ENCODE assay signal across 8 mouse cellular contexts in genomic region chr5:143625940-143626588, GRCm38 (mm10). TPM values are rescaled to one million over a fixed set of nuclear protein-coding genes. Genes with fewer than 3 reads are reported as not detected.
DNase-seq lines count a peak whose midpoint lies in the region; ATAC-seq and TF ChIP-seq lines count a peak whose summit lies in the region.

No protein-coding gene starts in this region.

- peak overlapping the region; percentile 56 for H3K9ac ChIP-seq in heart, postnatal 0 days (replicated peaks; ENCODE audit: low read depth, low read length)
- peak overlapping the region; percentile 20 for H3K9ac ChIP-seq in lung, postnatal 0 days (replicated peaks; ENCODE audit: low read depth)

- H3K4me3 ChIP-seq in left cerebral cortex, adult 2 months, result 0 out of 2 replicates have a peak overlapping the region, but pooled peaks have one; percentile 4
- H3K4me3 ChIP-seq in embryonic facial prominence, embryonic 10.5 days, result peak overlapping the region; percentile 29; the same call in 1 of the 2 replicates
- peak overlapping the region; percentile 22 for H3K4me3 ChIP-seq in heart, postnatal 0 days (ENCODE audit: low read depth, low read length)
- peak overlapping the region; percentile 20 for H3K4me3 ChIP-seq in lung, postnatal 0 days (ENCODE audit: low read depth, low read length)

- no peak for ATAC-seq in heart, postnatal 0 days (ENCODE audit: insufficient read depth, low read depth)
- peak; percentile 6 for ATAC-seq in lung, postnatal 0 days

- intact Hi-C loops in left cerebral cortex, adult 2 months (cut with DNase I), result no loop called here
- intact Hi-C loops in left cerebral cortex, postnatal 4 days (cut with DNase I), result no loop called here

- no peak for DNase-seq in left cerebral cortex, adult 2 months (ENCODE audit: extremely low spot score in 1 of 2, low spot score in 2 of 2)
- no peak for DNase-seq in left cerebral cortex, adult 9 months (ENCODE audit: low spot score in 2 of 2)
- DNase-seq in embryonic facial prominence, embryonic 10.5 days (ENCODE audit: low spot score), result peak; percentile 41
- DNase-seq in heart, postnatal 0 days (ENCODE audit: low spot score), result no peak
- no peak for DNase-seq in lung, postnatal 0 days (ENCODE audit: low spot score)
- DNase-seq in cerebellum, postnatal 14 days, result no peak
- no peak for DNase-seq in right cerebral cortex, adult 2 months (ENCODE audit: low spot score in 2 of 2)
- DNase-seq in left cerebral cortex, postnatal 4 days, result no peak

- H3K36me3 ChIP-seq in embryonic facial prominence, embryonic 10.5 days (replicated peaks), result 0 out of 2 replicates have a peak, but pooled peaks cover 10% of the 10 kb centered on the region
- 0 out of 2 replicates have a peak, but pooled peaks cover 4% of the 10 kb centered on the region for H3K36me3 ChIP-seq in heart, postnatal 0 days (replicated peaks; ENCODE audit: control insufficient read depth, insufficient read depth, low read length)
- H3K36me3 ChIP-seq in lung, postnatal 0 days (ENCODE audit: insufficient read depth, low read length), result no peaks in the 10 kb centered on the region

- TF ChIP-seq EP300 in heart, postnatal 0 days (IDR thresholded peaks at IDR 0.05; ENCODE audit: low read depth), result no peak
- TF ChIP-seq EP300 in lung, postnatal 0 days (IDR thresholded peaks at IDR 0.05), result no peak

- peak overlapping the region; percentile 73 for H3K27ac ChIP-seq in left cerebral cortex, adult 2 months
- H3K27ac ChIP-seq in embryonic facial prominence, embryonic 10.5 days (replicated peaks), result peak overlapping the region; percentile 42
- H3K27ac ChIP-seq in heart, postnatal 0 days (ENCODE audit: low read depth), result peak overlapping the region; percentile 86
- H3K27ac ChIP-seq in lung, postnatal 0 days (ENCODE audit: low read length), result peak overlapping the region; percentile 88

- 33% methylated on average over 11 of the region's 11 CpGs for WGBS in embryonic facial prominence, embryonic 10.5 days
- WGBS in heart, postnatal 0 days, result 42% methylated on average over 11 of the region's 11 CpGs
- whole genome bisulfite sequencing in lung, postnatal 0 days, result 40% methylated on average over 11 of the region's 11 CpGs

- peaks cover 50% of the 10 kb centered on the region for H3K4me1 ChIP-seq in embryonic facial prominence, embryonic 10.5 days
- peaks cover 37% of the 10 kb centered on the region for H3K4me1 ChIP-seq in heart, postnatal 0 days (ENCODE audit: control insufficient read depth, insufficient read depth)
- peaks cover 8% of the 10 kb centered on the region; the same call in 1 of the 2 replicates for H3K4me1 ChIP-seq in lung, postnatal 0 days (ENCODE audit: insufficient read depth, low read depth, low read length)

- H3K4me2 ChIP-seq in heart, postnatal 0 days (ENCODE audit: low read depth, low read length), result peak overlapping the region; percentile 50
- peak overlapping the region; percentile 46 for H3K4me2 ChIP-seq in lung, postnatal 0 days (replicated peaks; ENCODE audit: low read depth, low read length)

- TF ChIP-seq CTCF in left cerebral cortex, adult 2 months (IDR thresholded peaks at IDR 0.05), result no peak
- TF ChIP-seq CTCF in heart, postnatal 0 days (IDR thresholded peaks at IDR 0.05; ENCODE audit: low read depth), result no peak
- no peak for TF ChIP-seq CTCF in lung, postnatal 0 days (IDR thresholded peaks at IDR 0.05)

- H3K9me3 ChIP-seq in embryonic facial prominence, embryonic 10.5 days, result peaks cover 3% of the 10 kb centered on the region; the same call in 1 of the 2 replicates
- H3K9me3 ChIP-seq in heart, postnatal 0 days (replicated peaks; ENCODE audit: control insufficient read depth, low read length), result no peaks in the 10 kb centered on the region
- no peaks in the 10 kb centered on the region for H3K9me3 ChIP-seq in lung, postnatal 0 days (ENCODE audit: low read length)

- H3K27me3 ChIP-seq in embryonic facial prominence, embryonic 10.5 days (replicated peaks; ENCODE audit: low read depth, poor library complexity, severe bottlenecking), result no peaks in the 10 kb centered on the region; the same call in 1 of the 2 replicates
- no peaks in the 10 kb centered on the region for H3K27me3 ChIP-seq in heart, postnatal 0 days (ENCODE audit: control insufficient read depth, insufficient read depth, low read length)
- no peaks in the 10 kb centered on the region for H3K27me3 ChIP-seq in lung, postnatal 0 days (replicated peaks; ENCODE audit: insufficient read depth, low read length)

RNA-seq across cellular contexts. Expression of gene Cyth3, which starts 3.8 kb away (rescaled TPM):
- total RNA-seq in left cerebral cortex, adult 2 months (2021), result 10 to 100 TPM; 36.7 to 36.9 TPM
- 40.4 and 48.1 TPM in 2 replicates for polyA plus RNA-seq in embryonic facial prominence, embryonic 10.5 days (2016; fragmentation: Nextera tagmentation; extraction: Ambion mirVana)
- 84.1 and 115 TPM in 2 replicates for total RNA-seq in heart, postnatal 0 days (2014; rRNA removed; ENCODE audit: low replicate concordance)
- 42.8 and 45.2 TPM in 2 replicates for polyA plus RNA-seq in heart, postnatal 0 days (2015; fragmentation: Nextera tagmentation; extraction: Ambion mirVana)
- 87.3 and 96.6 TPM in 2 replicates for polyA plus RNA-seq in lung, postnatal 0 days (2015; fragmentation: Nextera tagmentation; extraction: Ambion mirVana)
- 100 to 1,000 TPM in 1 of 2 experiments, 10 to 100 TPM in 1; 88.2 to 115 TPM for total RNA-seq in left cerebral cortex, postnatal 4 days (2021)
